Mouse (Mus musculus): ENCODE measurements around the gene Epha4.
A peak's percentile ranks its signal among the peaks of the same experiment; 100 is the strongest.

Epha4 gene

GRCm38 (mm10) chr1:77512431-77513195 lies 2.3 kb downstream of the Epha4 start:
- no peak for DNase-seq (ENCODE audit: low read depth, low spot score)

GRCm38 (mm10) chr1:77512059-77512407 lies 2.9 kb downstream of the Epha4 start:
- no peak for DNase-seq (ENCODE audit: low read depth, low spot score)

GRCm38 (mm10) chr1:77511372-77512058 lies 3.4 kb downstream of the Epha4 start:
- no peak for DNase-seq (ENCODE audit: low read depth, low spot score)

GRCm38 (mm10) chr1:77510623-77511022 lies 4.3 kb downstream of the Epha4 start:
- DNase-seq (ENCODE audit: low read depth, low spot score) = no peak

- DNase-seq (ENCODE audit: low read depth, low spot score) = no peak
Measured at GRCm38 (mm10) chr1:77506856-77507200, 8.1 kb downstream of the Epha4 start.

- peak; percentile 53 for DNase-seq (ENCODE audit: low read depth, low spot score)
Measured at GRCm38 (mm10) chr1:77506038-77506855, 8.6 kb downstream of the Epha4 start.

GRCm38 (mm10) chr1:77505263-77505662 lies 9.6 kb downstream of the Epha4 start:
- DNase-seq (ENCODE audit: low read depth, low spot score) = no peak

- no peak for DNase-seq (ENCODE audit: low read depth, low spot score)
Measured at GRCm38 (mm10) chr1:77504813-77505212, 10.1 kb downstream of the Epha4 start.

GRCm38 (mm10) chr1:77503711-77504181 lies 11.1 kb downstream of the Epha4 start:
- DNase-seq (ENCODE audit: low read depth, low spot score) = peak; percentile 90

- no peak for DNase-seq (ENCODE audit: low read depth, low spot score)
Measured at GRCm38 (mm10) chr1:77502554-77503119, 12.3 kb downstream of the Epha4 start.

- no peak for DNase-seq (ENCODE audit: low read depth, low spot score)
Measured at GRCm38 (mm10) chr1:77501363-77501933, 13.4 kb downstream of the Epha4 start.

GRCm38 (mm10) chr1:77497506-77497905 lies 17.4 kb downstream of the Epha4 start:
- DNase-seq (ENCODE audit: low read depth, low spot score) = no peak

GRCm38 (mm10) chr1:77496468-77497181 lies 18.3 kb downstream of the Epha4 start:
- peak; percentile 52 for DNase-seq (ENCODE audit: low read depth, low spot score)

GRCm38 (mm10) chr1:77495790-77496158 lies 19.1 kb downstream of the Epha4 start:
- no peak for DNase-seq (ENCODE audit: low read depth, low spot score)

- DNase-seq (ENCODE audit: low read depth, low spot score) = no peak
Measured at GRCm38 (mm10) chr1:77495030-77495789, 19.7 kb downstream of the Epha4 start.

GRCm38 (mm10) chr1:77493841-77494635 lies 20.9 kb downstream of the Epha4 start:
- DNase-seq (ENCODE audit: low read depth, low spot score) = no peak

- no peak for DNase-seq (ENCODE audit: low read depth, low spot score)
Measured at GRCm38 (mm10) chr1:77490166-77490565, 24.7 kb downstream of the Epha4 start.

GRCm38 (mm10) chr1:77489387-77489786 lies 25.5 kb downstream of the Epha4 start:
- DNase-seq (ENCODE audit: low read depth, low spot score) = no peak

- no peak for DNase-seq (ENCODE audit: low read depth, low spot score)
Measured at GRCm38 (mm10) chr1:77487856-77488462, 26.9 kb downstream of the Epha4 start.

All from brain, adult 2 months (tissue).